Mouse (Mus musculus): ENCODE data around the gene Fndc4. TPM values are rescaled to one million over a fixed set of nuclear protein-coding genes. Genes with fewer than 3 reads are reported as not detected.
A peak's percentile ranks its signal among the peaks of the same experiment; 100 is the strongest.

Gene Fndc4
- polyA plus RNA-seq, 1 experiment, result 17.7 TPM

- H3K79me3 ChIP-seq (ENCODE audit: low read depth), result no peaks in the 10 kb centered on the region
- peaks cover 16% of the 10 kb centered on the region for H3K27me3 ChIP-seq (ENCODE audit: control insufficient read depth, insufficient read depth, insufficient read length)
- H3K79me2 ChIP-seq (ENCODE audit: control insufficient read depth, insufficient read depth), result no peaks in the 10 kb centered on the region
- H3ac ChIP-seq (ENCODE audit: control insufficient read depth, insufficient read length, low read depth), result peak overlapping the region; percentile 59
- H3K36me3 ChIP-seq (ENCODE audit: control insufficient read depth, insufficient read depth), result no peaks in the 10 kb centered on the region
- peak overlapping the region; percentile 26 for H3K4me3 ChIP-seq (ENCODE audit: insufficient read depth, poor library complexity, severe bottlenecking)
- TF ChIP-seq USF1 (IDR thresholded peaks at IDR 0.05; ENCODE audit: low read depth), result no peak
- TF ChIP-seq MYOD1 (IDR thresholded peaks at IDR 0.05; ENCODE audit: control insufficient read depth, insufficient read length, low read depth), result no peak
- TF ChIP-seq CEBPB (IDR thresholded peaks at IDR 0.05; ENCODE audit: low read depth), result no peak
- no peak for TF ChIP-seq CTCF (IDR thresholded peaks at IDR 0.05; ENCODE audit: control insufficient read depth, insufficient read depth, insufficient read length)
- no peak for TF ChIP-seq FOSL1 (IDR thresholded peaks at IDR 0.05; ENCODE audit: insufficient read depth, low read length, poor library complexity, severe bottlenecking)
- TF ChIP-seq MAX (IDR thresholded peaks at IDR 0.05), result no peak
- no peak for TF ChIP-seq MYOG (IDR thresholded peaks at IDR 0.05; ENCODE audit: control insufficient read depth, extremely low read depth, insufficient read length)
Observed at GRCm38 (mm10) chr5:31294964-31295605, 795 bp downstream of the Fndc4 start.

DNA sequence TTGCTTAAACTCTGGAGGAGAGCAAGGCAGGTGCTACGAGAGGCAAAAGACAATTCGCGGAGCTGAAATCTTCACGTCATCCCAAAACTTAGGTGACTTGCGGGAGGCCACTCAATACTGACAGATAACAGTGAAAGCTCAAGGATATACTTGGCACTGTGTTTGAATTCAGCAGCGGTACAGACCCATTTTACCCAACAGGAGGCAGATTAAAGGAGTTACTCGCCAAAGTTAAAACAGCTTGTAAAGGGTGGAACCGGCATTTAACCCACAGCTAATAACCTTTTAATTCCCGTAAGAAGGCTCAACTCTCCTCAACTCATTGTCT, 4.6 kb downstream of the Fndc4 start:
- TF ChIP-seq MAX (IDR thresholded peaks at IDR 0.05) (no peak), CTCF (IDR thresholded peaks at IDR 0.05; ENCODE audit: control insufficient read depth, insufficient read depth, insufficient read length) (no peak)
- Histone ChIP-seq H3K79me2 (ENCODE audit: control insufficient read depth, insufficient read depth) (no peaks in the 10 kb centered on the region), H3K4me3 (ENCODE audit: insufficient read depth, poor library complexity, severe bottlenecking) (peak overlapping the region; percentile 25), H3ac (ENCODE audit: control insufficient read depth, insufficient read length, low read depth) (no peak overlapping the region), H3K79me3 (ENCODE audit: low read depth) (no peaks in the 10 kb centered on the region), H3K36me3 (ENCODE audit: control insufficient read depth, insufficient read depth) (peaks cover 1% of the 10 kb centered on the region), H3K27me3 (ENCODE audit: control insufficient read depth, insufficient read depth, insufficient read length) (no peaks in the 10 kb centered on the region)

DNA sequence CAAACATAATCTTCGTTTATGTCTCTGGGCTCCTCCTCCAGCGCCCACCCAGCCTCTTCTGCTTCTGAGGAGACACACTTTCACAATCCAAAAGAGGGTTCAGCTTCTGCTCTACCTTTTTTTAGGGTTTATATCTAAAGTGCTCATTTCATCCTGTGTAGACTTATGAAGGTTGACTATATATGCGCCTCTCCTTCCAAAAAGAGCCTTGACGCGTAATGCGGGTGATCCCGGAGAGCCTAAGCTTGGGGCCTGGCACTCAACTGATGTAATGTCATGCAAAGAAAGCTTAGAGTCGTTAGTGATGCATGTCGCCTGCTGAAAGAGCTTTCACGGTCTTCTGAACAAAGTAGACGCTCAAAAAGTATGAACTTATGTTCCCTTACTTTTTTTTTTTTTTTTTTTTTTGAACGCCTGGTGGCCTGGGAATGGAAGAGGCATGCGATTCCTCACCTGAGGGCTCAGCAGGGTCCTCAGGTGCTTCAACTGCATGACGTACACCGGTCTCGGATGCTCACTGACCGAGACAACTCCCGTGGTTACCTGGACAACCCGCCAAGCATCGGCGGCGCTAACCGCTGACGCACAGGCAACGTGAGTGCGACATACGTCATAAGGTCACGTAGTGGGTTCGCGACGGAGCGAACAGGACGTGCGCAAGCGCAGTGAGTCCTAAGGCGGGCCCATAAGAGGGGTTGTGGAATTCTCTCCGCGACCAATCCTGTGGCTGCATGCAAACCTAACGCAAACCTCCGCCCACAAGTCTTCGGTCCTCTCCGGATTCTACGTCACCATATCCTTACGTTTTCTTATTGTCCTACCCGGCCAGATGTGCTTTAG, 5.1 kb downstream of the Fndc4 start, which contains the start of gene Ift172:
Gene Ift172 (minus strand): TSS at position 596 of the 840 bp plus-strand sequence.
- H3ac ChIP-seq (ENCODE audit: control insufficient read depth, insufficient read length, low read depth), result peak within 1 kb of the TSS; percentile 53

DNA sequence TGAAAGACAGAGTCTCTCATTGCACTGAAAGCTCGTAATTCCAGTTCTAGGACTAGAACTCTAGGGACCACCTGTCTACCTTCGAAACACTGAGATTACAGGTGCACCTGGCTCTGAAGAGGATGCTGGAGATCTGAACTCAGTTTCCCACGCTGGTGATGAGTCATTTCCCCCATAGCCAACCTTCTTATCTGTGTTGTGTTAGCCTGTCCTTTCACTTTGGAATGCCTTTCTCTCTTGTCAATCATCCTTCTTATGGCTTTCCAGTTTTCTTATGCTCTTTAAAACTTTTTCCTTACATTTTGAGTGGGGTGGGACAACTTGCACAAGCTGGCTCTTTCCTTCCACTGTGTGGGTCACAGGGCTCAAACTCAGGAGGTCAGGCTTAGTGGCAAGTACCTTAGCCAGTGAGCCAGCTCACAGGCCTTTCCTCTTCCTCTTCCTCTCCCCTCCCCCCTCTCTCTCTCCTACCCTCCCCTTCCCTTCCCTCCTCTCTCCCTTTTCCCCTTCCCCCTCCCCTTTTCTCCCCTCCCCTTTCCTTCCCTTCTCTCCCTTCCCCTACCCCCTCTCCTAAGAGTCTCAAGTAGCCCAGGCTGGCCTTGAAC, 6.2 kb downstream of the Fndc4 start:
- Histone ChIP-seq H3K79me3 (ENCODE audit: low read depth) (no peaks in the 10 kb centered on the region), H3K4me3 (ENCODE audit: insufficient read depth, poor library complexity, severe bottlenecking) (no peak overlapping the region), H3ac (ENCODE audit: control insufficient read depth, insufficient read length, low read depth) (no peak overlapping the region), H3K79me2 (ENCODE audit: control insufficient read depth, insufficient read depth) (no peaks in the 10 kb centered on the region), H3K36me3 (ENCODE audit: control insufficient read depth, insufficient read depth) (peaks cover 4% of the 10 kb centered on the region), H3K27me3 (ENCODE audit: control insufficient read depth, insufficient read depth, insufficient read length) (no peaks in the 10 kb centered on the region)
- TF ChIP-seq FOSL1 (IDR thresholded peaks at IDR 0.05; ENCODE audit: insufficient read depth, low read length, poor library complexity, severe bottlenecking) (no peak), MYOD1 (IDR thresholded peaks at IDR 0.05; ENCODE audit: control insufficient read depth, insufficient read length, low read depth) (no peak), CTCF (IDR thresholded peaks at IDR 0.05; ENCODE audit: control insufficient read depth, insufficient read depth, insufficient read length) (no peak), CEBPB (IDR thresholded peaks at IDR 0.05; ENCODE audit: low read depth) (no peak), MYOG (IDR thresholded peaks at IDR 0.05; ENCODE audit: control insufficient read depth, extremely low read depth, insufficient read length) (no peak), USF1 (IDR thresholded peaks at IDR 0.05; ENCODE audit: low read depth) (no peak), MAX (IDR thresholded peaks at IDR 0.05) (no peak)

More for the DNA sequence above, 5.1 kb downstream of the Fndc4 start, which contains the start of gene Ift172:
- TF ChIP-seq USF1 (IDR thresholded peaks at IDR 0.05; ENCODE audit: low read depth) (peak; percentile 39), CTCF (IDR thresholded peaks at IDR 0.05; ENCODE audit: control insufficient read depth, insufficient read depth, insufficient read length) (no peak)
- no peaks in the 10 kb centered on the region for H3K79me3 ChIP-seq (ENCODE audit: low read depth)
- H3K36me3 ChIP-seq (ENCODE audit: control insufficient read depth, insufficient read depth), result peaks cover 4% of the 10 kb centered on the region
- no peaks in the 10 kb centered on the region for H3K79me2 ChIP-seq (ENCODE audit: control insufficient read depth, insufficient read depth)
- H3K27me3 ChIP-seq (ENCODE audit: control insufficient read depth, insufficient read depth, insufficient read length), result no peaks in the 10 kb centered on the region
- peak within 1 kb of the TSS; percentile 49 for H3K4me3 ChIP-seq (ENCODE audit: insufficient read depth, poor library complexity, severe bottlenecking)

GRCm38 (mm10) chr5:31288655-31289054, 7.2 kb downstream of the Fndc4 start:
- H3K4me3 ChIP-seq (ENCODE audit: insufficient read depth, poor library complexity, severe bottlenecking), result no peak overlapping the region
- TF ChIP-seq MYOD1 (IDR thresholded peaks at IDR 0.05; ENCODE audit: control insufficient read depth, insufficient read length, low read depth) (no peak), USF1 (IDR thresholded peaks at IDR 0.05; ENCODE audit: low read depth) (no peak), MAX (IDR thresholded peaks at IDR 0.05) (no peak), CTCF (IDR thresholded peaks at IDR 0.05; ENCODE audit: control insufficient read depth, insufficient read depth, insufficient read length) (no peak), CEBPB (IDR thresholded peaks at IDR 0.05; ENCODE audit: low read depth) (no peak)
- no peak overlapping the region for H3ac ChIP-seq (ENCODE audit: control insufficient read depth, insufficient read length, low read depth)
- H3K27me3 ChIP-seq (ENCODE audit: control insufficient read depth, insufficient read depth, insufficient read length), result no peaks in the 10 kb centered on the region
- H3K36me3 ChIP-seq (ENCODE audit: control insufficient read depth, insufficient read depth), result peaks cover 8% of the 10 kb centered on the region
- H3K79me2 ChIP-seq (ENCODE audit: control insufficient read depth, insufficient read depth), result no peaks in the 10 kb centered on the region
- H3K79me3 ChIP-seq (ENCODE audit: low read depth), result no peaks in the 10 kb centered on the region
